Mouse (Mus musculus): Measurements from ENCODE around the gene Myl6b. TPM values are rescaled to one million over a fixed set of nuclear protein-coding genes. Genes with fewer than 3 reads are reported as not detected.
A peak's percentile ranks its signal among the peaks of the same experiment; 100 is the strongest.

The Myl6b gene
- polyA plus RNA-seq, 1 experiment from 2014 or later = 5.7 TPM

DNA sequence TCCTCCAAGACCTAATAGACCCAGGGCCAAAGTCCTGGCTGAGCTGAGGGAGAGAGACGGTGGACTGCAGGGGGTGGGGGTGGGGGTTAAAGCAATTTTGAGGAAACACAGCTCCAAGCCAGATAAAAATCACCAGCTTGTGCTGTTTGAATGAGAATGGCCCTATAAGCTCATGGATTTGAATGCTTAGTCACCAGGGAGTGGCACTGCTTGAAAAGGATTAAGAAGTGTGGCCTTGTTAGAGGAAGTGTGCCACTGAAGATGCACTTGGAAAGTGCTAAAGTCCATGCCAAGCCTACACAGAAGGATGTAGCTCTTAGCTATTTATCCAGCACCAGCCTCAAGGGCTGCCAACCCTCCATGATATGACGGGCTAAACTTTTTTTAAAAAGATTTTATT is 36.7 kb upstream of the Myl6b start:
- no peak for ATAC-seq (ENCODE audit: low FRiP score, low read depth)
- H3K4me3 ChIP-seq = no peak overlapping the region
- H3K27me3 ChIP-seq = 0 out of 2 replicates have a peak, but pooled peaks cover 2% of the 10 kb centered on the region
- no peak overlapping the region for H3K27ac ChIP-seq (replicated peaks)
- WGBS = 89% methylated on average over 2 of the region's 2 CpGs
- H3K36me3 ChIP-seq = no peaks in the 10 kb centered on the region
- no peaks in the 10 kb centered on the region; the same call in 1 of the 2 replicates for H3K4me1 ChIP-seq (replicated peaks)
- no peak overlapping the region for H3K9ac ChIP-seq
- no peak overlapping the region for H3K4me2 ChIP-seq
- H3K9me3 ChIP-seq = no peaks in the 10 kb centered on the region

DNA sequence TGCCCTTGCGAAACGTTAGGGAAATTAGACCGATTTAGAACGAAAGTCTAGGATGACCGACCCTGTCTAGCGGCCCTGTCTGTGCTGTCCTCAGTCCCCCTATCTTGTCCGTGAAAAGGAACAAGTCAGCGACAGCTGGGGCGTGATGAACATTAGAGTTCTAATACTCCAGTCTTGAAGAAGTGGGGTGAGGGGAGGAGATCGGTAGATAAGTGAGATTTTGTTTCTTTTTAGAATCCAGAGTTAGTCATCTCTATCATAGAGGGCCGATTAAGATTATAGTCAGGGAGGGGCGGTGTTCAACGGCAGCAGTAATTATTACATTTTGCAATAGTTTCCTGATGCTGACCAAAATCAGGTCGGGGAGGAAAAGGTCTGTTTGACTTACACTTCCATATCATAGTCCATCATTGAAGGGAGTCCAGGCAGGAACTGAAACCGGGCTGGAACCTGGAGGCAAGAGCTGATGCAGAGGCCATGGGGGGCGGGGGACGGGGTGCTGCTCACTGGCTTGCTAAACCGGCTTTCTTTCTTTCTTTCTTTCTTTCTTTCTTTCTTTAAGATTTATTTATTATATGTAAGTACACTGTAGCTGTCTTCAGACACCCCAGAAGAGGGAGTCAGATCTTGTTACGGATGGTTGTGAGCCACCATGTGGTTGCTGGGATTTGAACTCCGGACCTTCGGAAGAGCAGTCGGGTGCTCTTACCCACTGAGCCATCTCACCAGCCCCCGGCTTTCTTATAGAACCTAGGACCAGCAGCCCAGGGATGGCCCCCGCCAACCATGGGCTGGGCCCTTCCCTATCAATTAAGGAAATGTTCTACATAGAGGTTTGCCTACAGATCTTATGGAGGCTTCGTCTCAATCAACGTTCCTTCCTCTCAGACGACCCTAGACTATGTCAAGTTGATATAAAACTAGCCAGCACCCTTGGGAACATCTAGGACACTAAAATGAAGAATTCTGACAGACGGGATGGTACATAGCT is 28.2 kb upstream of the Myl6b start:
- ATAC-seq (ENCODE audit: low FRiP score, low read depth) = no peak

GRCm38 (mm10) chr10:128525671-128526308 is 27.3 kb upstream of the Myl6b start, which contains the start of gene Esyt1:
Gene Esyt1 (minus strand): TSS chr10:128525871.
- Histone ChIP-seq H3K9me3 (no peaks in the 10 kb centered on the region), H3K9ac (peak within 1 kb of the TSS; percentile 65), H3K4me3 (peak within 1 kb of the TSS; percentile 77), H3K4me1 (replicated peaks) (peaks cover 27% of the 10 kb centered on the region), H3K36me3 (no peaks in the 10 kb centered on the region), H3K27me3 (no peaks in the 10 kb centered on the region), H3K27ac (replicated peaks) (peak within 1 kb of the TSS; percentile 40), H3K4me2 (peak within 1 kb of the TSS; percentile 99)
- WGBS = under 1% methylated on average over 37 of the region's 37 CpGs
- peak; percentile 96 for ATAC-seq (ENCODE audit: low FRiP score, low read depth)

More for the DNA sequence above, 28.2 kb upstream of the Myl6b start:
- no peaks in the 10 kb centered on the region for H3K36me3 ChIP-seq
- peak overlapping the region; percentile 99 for H3K4me2 ChIP-seq
- no peaks in the 10 kb centered on the region for H3K9me3 ChIP-seq
- H3K27ac ChIP-seq (replicated peaks) = peak overlapping the region; percentile 39; the same call in 1 of the 2 replicates
- peak overlapping the region; percentile 77 for H3K4me3 ChIP-seq
- 0 out of 2 replicates have a peak overlapping the region, but pooled peaks have one; percentile 10 for H3K9ac ChIP-seq
- WGBS = 29% methylated on average over 28 of the region's 28 CpGs
- H3K4me1 ChIP-seq (replicated peaks) = peaks cover 27% of the 10 kb centered on the region
- H3K27me3 ChIP-seq = 0 out of 2 replicates have a peak, but pooled peaks cover 2% of the 10 kb centered on the region

GRCm38 (mm10) chr10:128524732-128525662 is 26.5 kb upstream of the Myl6b start:
- peak overlapping the region; percentile 99 for H3K4me2 ChIP-seq
- peaks cover 27% of the 10 kb centered on the region for H3K4me1 ChIP-seq (replicated peaks)
- H3K36me3 ChIP-seq = no peaks in the 10 kb centered on the region
- peak; percentile 40 for ATAC-seq (ENCODE audit: low FRiP score, low read depth)
- WGBS = under 1% methylated on average over 58 of the region's 58 CpGs
- H3K9me3 ChIP-seq = no peaks in the 10 kb centered on the region
- H3K27me3 ChIP-seq = no peaks in the 10 kb centered on the region
- H3K4me3 ChIP-seq = peak overlapping the region; percentile 77
- peak overlapping the region; percentile 65 for H3K9ac ChIP-seq
- peak overlapping the region; percentile 40 for H3K27ac ChIP-seq (replicated peaks)

GRCm38 (mm10) chr10:128524111-128524731 is 25.7 kb upstream of the Myl6b start:
- 11% methylated on average over 11 of the region's 11 CpGs for WGBS
- H3K27ac ChIP-seq (replicated peaks) = peak overlapping the region; percentile 40
- H3K4me1 ChIP-seq (replicated peaks) = peaks cover 27% of the 10 kb centered on the region
- no peaks in the 10 kb centered on the region for H3K27me3 ChIP-seq
- peak overlapping the region; percentile 99 for H3K4me2 ChIP-seq
- peak overlapping the region; percentile 77 for H3K4me3 ChIP-seq
- H3K36me3 ChIP-seq = no peaks in the 10 kb centered on the region
- H3K9ac ChIP-seq = peak overlapping the region; percentile 65
- no peaks in the 10 kb centered on the region for H3K9me3 ChIP-seq
- no peak for ATAC-seq (ENCODE audit: low FRiP score, low read depth)

DNA sequence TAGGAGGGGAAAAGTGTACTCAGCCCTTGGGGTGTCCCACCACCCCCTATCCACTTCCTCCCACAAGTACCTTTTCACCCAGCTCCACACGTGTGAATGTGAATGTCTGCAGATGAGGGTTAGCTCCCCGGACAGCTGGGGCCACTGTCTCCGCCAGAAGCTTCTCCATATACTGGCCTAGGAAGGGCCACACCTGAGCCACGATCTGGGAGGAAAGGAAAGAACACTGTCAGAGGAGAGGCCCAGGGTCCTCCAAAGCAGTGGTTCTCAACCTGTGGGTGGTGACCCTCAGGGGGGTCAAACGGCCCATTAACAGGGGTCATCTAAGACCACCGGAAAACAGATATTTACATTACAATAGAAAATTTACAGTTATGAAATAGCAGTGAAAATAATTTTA is 23.9 kb upstream of the Myl6b start:
- Histone ChIP-seq H3K9ac (no peak overlapping the region), H3K27ac (replicated peaks) (no peak overlapping the region), H3K36me3 (no peaks in the 10 kb centered on the region), H3K4me3 (no peak overlapping the region), H3K4me1 (replicated peaks) (peaks cover 27% of the 10 kb centered on the region), H3K9me3 (no peaks in the 10 kb centered on the region), H3K27me3 (peaks cover 9% of the 10 kb centered on the region; the same call in 1 of the 2 replicates), H3K4me2 (no peak overlapping the region)
- WGBS = 81% methylated on average over 6 of the region's 6 CpGs
- ATAC-seq (ENCODE audit: low FRiP score, low read depth) = no peak

- Histone ChIP-seq H3K27ac (replicated peaks) (no peak overlapping the region), H3K4me3 (no peak overlapping the region), H3K9me3 (no peaks in the 10 kb centered on the region), H3K4me1 (replicated peaks) (peaks cover 16% of the 10 kb centered on the region), H3K36me3 (no peaks in the 10 kb centered on the region), H3K9ac (no peak overlapping the region), H3K4me2 (no peak overlapping the region), H3K27me3 (peaks cover 25% of the 10 kb centered on the region)
- no peak for ATAC-seq (ENCODE audit: low FRiP score, low read depth)
- WGBS = 89% methylated on average over 16 of the region's 16 CpGs
Measured at GRCm38 (mm10) chr10:128520591-128520990, 22.1 kb upstream of the Myl6b start.

DNA sequence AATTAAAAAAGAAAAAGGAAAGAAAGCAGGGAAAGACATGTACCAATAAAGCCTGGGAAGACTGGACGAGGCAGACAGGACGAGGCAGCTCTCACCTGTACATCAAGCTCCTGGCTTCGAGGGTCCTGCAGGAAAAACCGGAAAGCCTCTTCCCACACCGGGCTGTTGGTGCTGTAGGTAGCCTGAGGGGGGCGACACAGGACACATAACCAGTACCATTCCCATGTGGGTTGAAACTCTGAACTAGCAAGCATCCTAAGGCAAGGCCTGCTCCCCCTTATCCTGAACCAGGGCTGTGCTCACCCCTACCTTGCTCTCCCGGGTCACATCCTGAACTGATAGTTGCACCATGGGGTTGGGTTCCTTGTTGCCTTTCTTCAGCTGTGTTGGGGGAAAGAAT is 20.3 kb upstream of the Myl6b start:
- H3K9me3 ChIP-seq = no peaks in the 10 kb centered on the region
- no peaks in the 10 kb centered on the region for H3K36me3 ChIP-seq
- no peak for ATAC-seq (ENCODE audit: low FRiP score, low read depth)
- 67% methylated on average over 7 of the region's 7 CpGs for WGBS
- no peak overlapping the region for H3K9ac ChIP-seq
- H3K4me2 ChIP-seq = no peak overlapping the region
- no peak overlapping the region for H3K27ac ChIP-seq (replicated peaks)
- peaks cover 27% of the 10 kb centered on the region for H3K27me3 ChIP-seq
- no peak overlapping the region for H3K4me3 ChIP-seq
- peaks cover under 1% of the 10 kb centered on the region; the same call in 1 of the 2 replicates for H3K4me1 ChIP-seq (replicated peaks)

GRCm38 (mm10) chr10:128516677-128517076 is 18.2 kb upstream of the Myl6b start:
- H3K27me3 ChIP-seq = peaks cover 27% of the 10 kb centered on the region
- no peaks in the 10 kb centered on the region for H3K36me3 ChIP-seq
- H3K4me1 ChIP-seq (replicated peaks) = no peaks in the 10 kb centered on the region
- no peak for ATAC-seq (ENCODE audit: low FRiP score, low read depth)
- H3K4me2 ChIP-seq = no peak overlapping the region
- H3K27ac ChIP-seq (replicated peaks) = no peak overlapping the region
- H3K4me3 ChIP-seq = no peak overlapping the region
- WGBS = 27% methylated on average over 6 of the region's 6 CpGs
- no peak overlapping the region for H3K9ac ChIP-seq
- H3K9me3 ChIP-seq = no peaks in the 10 kb centered on the region

- peak; percentile 28; the same call in 1 of the 2 replicates for ATAC-seq (ENCODE audit: low FRiP score, low read depth)
- Histone ChIP-seq H3K4me1 (replicated peaks) (no peaks in the 10 kb centered on the region), H3K9ac (no peak overlapping the region), H3K36me3 (no peaks in the 10 kb centered on the region), H3K27me3 (peaks cover 27% of the 10 kb centered on the region), H3K9me3 (no peaks in the 10 kb centered on the region), H3K4me3 (no peak overlapping the region), H3K27ac (replicated peaks) (no peak overlapping the region), H3K4me2 (peak overlapping the region; percentile 19; the same call in 1 of the 2 replicates)
- 20% methylated on average over 20 of the region's 20 CpGs for WGBS
Measured at GRCm38 (mm10) chr10:128516029-128516428, 17.5 kb upstream of the Myl6b start.

DNA sequence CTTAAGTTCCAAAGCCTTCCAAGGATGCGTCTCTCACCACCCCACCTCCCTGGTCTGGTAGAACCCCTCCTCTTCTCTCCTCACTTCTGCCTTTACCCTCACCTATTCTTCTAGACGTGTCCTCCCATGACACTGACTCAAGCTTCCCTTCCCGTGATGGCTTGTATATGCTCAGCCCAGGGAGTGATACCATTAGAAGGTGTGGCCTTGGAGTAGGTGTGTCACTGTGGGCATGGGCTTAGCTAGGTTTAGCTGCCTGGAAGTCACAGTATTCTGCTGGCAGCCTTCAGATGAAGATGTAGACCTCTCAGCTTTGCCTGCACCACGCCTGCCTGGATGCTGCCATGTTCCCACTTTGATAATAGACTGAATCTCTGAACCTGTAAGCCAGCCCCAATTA is 16.6 kb upstream of the Myl6b start:
- ATAC-seq (ENCODE audit: low FRiP score, low read depth) = no peak
- 83% methylated on average over 4 of the region's 4 CpGs for WGBS
- no peak overlapping the region for H3K4me2 ChIP-seq
- H3K4me1 ChIP-seq (replicated peaks) = no peaks in the 10 kb centered on the region
- no peak overlapping the region for H3K27ac ChIP-seq (replicated peaks)
- peaks cover 27% of the 10 kb centered on the region for H3K27me3 ChIP-seq
- H3K4me3 ChIP-seq = no peak overlapping the region
- H3K36me3 ChIP-seq = no peaks in the 10 kb centered on the region
- H3K9ac ChIP-seq = no peak overlapping the region
- no peaks in the 10 kb centered on the region for H3K9me3 ChIP-seq

Data from hindbrain, embryonic 15.5 days (tissue).